Mouse (Mus musculus) CH12.LX (cell line): Measurements from ENCODE around the gene Morc3. TPM values are rescaled to one million over a fixed set of nuclear protein-coding genes. Genes with fewer than 3 reads are reported as not detected.

Experiments
- DNase-seq: peaks from one replicate; pipeline ENCODE4 v3.0.0-alpha.2; 2013; ENCODE audit errors: extremely low read depth
- H3K27ac ChIP-seq: 2 replicates; pipeline ENCODE4 v1.5.1; 2012; ENCODE audit warnings: low read depth, mild to moderate bottlenecking, control low read depth, moderate library complexity; ENCODE audit not compliant: insufficient read depth
- H3K27me3 ChIP-seq: replicated peaks from 2 replicates; pipeline ENCODE3; 2012; ENCODE audit warnings: inconsistent platforms
- H3K36me3 ChIP-seq, 2 experiments: replicated peaks in 1 of 2; 2 replicates each; pipeline versions ENCODE3 to v1.6.1; 2012; ENCODE audit warnings: inconsistent platforms in 1 of 2, low read length in 1 of 2, mild to moderate bottlenecking in 1 of 2, mixed read lengths in 1 of 2, moderate library complexity in 1 of 2; ENCODE audit not compliant: control insufficient read depth in 1 of 2, insufficient read depth in 1 of 2
- H3K4me1 ChIP-seq, 2 experiments: 2 replicates each; pipeline ENCODE4 v1.6.1; 2012; ENCODE audit warnings: inconsistent platforms in 1 of 2, moderate library complexity in 1 of 2; ENCODE audit not compliant: insufficient read depth in 2 of 2, control insufficient read depth in 1 of 2
- H3K4me2 ChIP-seq: 2 replicates; pipeline ENCODE4 v1.6.1; 2012; ENCODE audit warnings: low read depth, mild to moderate bottlenecking, control low read depth; ENCODE audit not compliant: poor library complexity, insufficient read depth, severe bottlenecking
- H3K4me3 ChIP-seq, 3 experiments: fragments of 150-350 bp in 1 of 3; sonication (generic) in 1 of 3; replicated peaks in 1 of 3; 2 replicates each; pipeline versions ENCODE3 to v1.5.1; 2011 to 2012; ENCODE audit warnings: low read depth in 2 of 3, low read length in 2 of 3, mild to moderate bottlenecking in 2 of 3, moderate library complexity in 2 of 3, control low read depth in 1 of 3, improper control_type of control experiment in 1 of 3, inconsistent platforms in 1 of 3, mixed read lengths in 1 of 3; ENCODE audit not compliant: poor library complexity in 1 of 3
- H3K79me2 ChIP-seq: replicated peaks from 2 replicates; pipeline ENCODE4 v1.6.1; 2012; ENCODE audit warnings: mild to moderate bottlenecking, moderate library complexity; ENCODE audit not compliant: control insufficient read depth, poor library complexity, insufficient read depth, severe bottlenecking; ENCODE audit errors: extremely low read depth
- H3K9ac ChIP-seq: 2 replicates; pipeline ENCODE4 v1.6.1; 2012; ENCODE audit warnings: low read depth, mild to moderate bottlenecking, control low read depth, moderate library complexity; ENCODE audit not compliant: insufficient read depth
- H3K9me3 ChIP-seq: replicated peaks from 2 replicates; pipeline ENCODE3; 2012; ENCODE audit warnings: low read length, inconsistent platforms, mixed read lengths
- BHLHE40 ChIP-seq: IDR thresholded peaks from 2 replicates; pipeline ENCODE4 v1.6.1; 2011; ENCODE audit warnings: mild to moderate bottlenecking, low read depth, low read length, improper control_type of control experiment
- CHD1 ChIP-seq: IDR thresholded peaks from 2 replicates; pipeline ENCODE4 v1.6.1; 2012; ENCODE audit warnings: low read depth, low read length, improper control_type of control experiment, inconsistent platforms
- CHD2 ChIP-seq: IDR thresholded peaks from 2 replicates; pipeline ENCODE4 v1.6.1; 2011; ENCODE audit warnings: low read length, improper control_type of control experiment
- CTCF ChIP-seq, 2 experiments: IDR thresholded peaks in 1 of 2; conservative IDR thresholded peaks in 1 of 2; 2 replicates each; pipeline ENCODE4 v1.5.1; 2011 to 2012; ENCODE audit warnings: low read depth in 2 of 2, low read length in 2 of 2, improper control_type of control experiment in 1 of 2, inconsistent platforms in 1 of 2, mild to moderate bottlenecking in 1 of 2, moderate library complexity in 1 of 2
- E2F4 ChIP-seq: IDR thresholded peaks from 2 replicates; pipeline ENCODE4 v1.6.1; 2011; ENCODE audit warnings: low read depth, low read length, improper control_type of control experiment; ENCODE audit not compliant: insufficient replicate concordance
- ELF1 ChIP-seq: IDR thresholded peaks from 2 replicates; pipeline ENCODE4 v1.6.1; 2014; ENCODE audit warnings: low read depth, mild to moderate bottlenecking, inconsistent platforms, low read length, improper control_type of control experiment
- EP300 ChIP-seq: IDR thresholded peaks from 2 replicates; pipeline ENCODE4 v1.6.1; 2011; ENCODE audit warnings: low read length, improper control_type of control experiment
- ETS1 ChIP-seq: conservative IDR thresholded peaks from 2 replicates; pipeline ENCODE4 v1.6.1; 2012; ENCODE audit warnings: low read depth, mild to moderate bottlenecking, inconsistent platforms, low read length, improper control_type of control experiment, moderate library complexity
- GABPA ChIP-seq: IDR thresholded peaks from 2 replicates; pipeline ENCODE4 v1.6.1; 2012; ENCODE audit warnings: low read depth, low read length, improper control_type of control experiment, inconsistent platforms; ENCODE audit not compliant: insufficient replicate concordance
- HCFC1 ChIP-seq: IDR thresholded peaks from 2 replicates; pipeline ENCODE4 v1.6.1; 2012; ENCODE audit warnings: low read depth, mild to moderate bottlenecking, inconsistent platforms, low read length, improper control_type of control experiment
- IRF4 ChIP-seq: IDR thresholded peaks from 2 replicates; pipeline ENCODE4 v1.6.1; 2014; ENCODE audit warnings: low read depth, mild to moderate bottlenecking, inconsistent platforms, low read length, improper control_type of control experiment
- JUN ChIP-seq: IDR thresholded peaks from 2 replicates; pipeline ENCODE4 v1.6.1; 2011; ENCODE audit warnings: low read depth, mild to moderate bottlenecking, low read length, improper control_type of control experiment, moderate library complexity; ENCODE audit not compliant: insufficient read depth
- JUND ChIP-seq: conservative IDR thresholded peaks from 2 replicates; pipeline ENCODE4 v1.6.1; 2011; ENCODE audit warnings: low read depth, low read length, improper control_type of control experiment
- KAT2A ChIP-seq: IDR thresholded peaks from 2 replicates; pipeline ENCODE4 v1.6.1; 2012; ENCODE audit warnings: low read length, improper control_type of control experiment, inconsistent platforms; ENCODE audit not compliant: insufficient replicate concordance
- MAFK ChIP-seq: IDR thresholded peaks from 2 replicates; pipeline ENCODE4 v1.6.1; 2011; ENCODE audit warnings: low read length, improper control_type of control experiment; ENCODE audit not compliant: insufficient replicate concordance
- MAX ChIP-seq: IDR thresholded peaks from 2 replicates; pipeline ENCODE4 v1.6.1; 2011; ENCODE audit warnings: low read length, improper control_type of control experiment
- MAZ ChIP-seq: IDR thresholded peaks from 2 replicates; pipeline ENCODE4 v1.6.1; 2012; ENCODE audit warnings: low read depth, mild to moderate bottlenecking, inconsistent platforms, low read length, improper control_type of control experiment, moderate library complexity
- MEF2A ChIP-seq: IDR thresholded peaks from 2 replicates; pipeline ENCODE4 v1.6.1; 2014; ENCODE audit warnings: low read depth, mild to moderate bottlenecking, inconsistent platforms, low read length, improper control_type of control experiment, borderline replicate concordance
- MXI1 ChIP-seq: IDR thresholded peaks from 2 replicates; pipeline ENCODE4 v1.6.1; 2011; ENCODE audit warnings: mild to moderate bottlenecking, low read depth, low read length, improper control_type of control experiment
- MYC ChIP-seq: IDR thresholded peaks from 2 replicates; pipeline ENCODE4 v1.6.1; 2011; ENCODE audit warnings: low read depth, mild to moderate bottlenecking, improper control_type of control experiment, low read length
- NELFE ChIP-seq: IDR thresholded peaks from 2 replicates; pipeline ENCODE4 v1.6.1; 2011; ENCODE audit warnings: low read depth, low read length, improper control_type of control experiment
- NRF1 ChIP-seq: IDR thresholded peaks from 2 replicates; pipeline ENCODE4 v1.6.1; 2014; ENCODE audit warnings: low read depth, mild to moderate bottlenecking, inconsistent platforms, low read length, improper control_type of control experiment, moderate library complexity
- PAX5 ChIP-seq: IDR thresholded peaks from 2 replicates; pipeline ENCODE4 v1.6.1; 2012; ENCODE audit warnings: low read length, inconsistent platforms, mixed read lengths
- POLR2A ChIP-seq: IDR thresholded peaks from 2 replicates; pipeline ENCODE4 v1.6.1; 2011; ENCODE audit warnings: low read depth, mild to moderate bottlenecking, improper control_type of control experiment, low read length
- POLR2AphosphoS2 ChIP-seq: IDR thresholded peaks from 2 replicates; pipeline ENCODE4 v1.6.1; 2011; ENCODE audit warnings: low read depth, low read length, improper control_type of control experiment
- RAD21 ChIP-seq: IDR thresholded peaks from 2 replicates; pipeline ENCODE4 v1.6.1; 2011; ENCODE audit warnings: low read depth, mild to moderate bottlenecking, low read length, improper control_type of control experiment, moderate library complexity
- SIN3A ChIP-seq: IDR thresholded peaks from 2 replicates; pipeline ENCODE4 v1.6.1; 2012; ENCODE audit warnings: low read length, improper control_type of control experiment, inconsistent platforms
- SMC3 ChIP-seq: IDR thresholded peaks from 2 replicates; pipeline ENCODE4 v1.6.1; 2011; ENCODE audit warnings: low read depth, low read length, improper control_type of control experiment
- TBP ChIP-seq: conservative IDR thresholded peaks from 2 replicates; pipeline ENCODE4 v1.6.1; 2011; ENCODE audit warnings: low read depth, low read length, improper control_type of control experiment
- TCF12 ChIP-seq: IDR thresholded peaks from 2 replicates; pipeline ENCODE4 v1.6.1; 2014; ENCODE audit warnings: low read depth, mild to moderate bottlenecking, inconsistent platforms, low read length, improper control_type of control experiment
- UBTF ChIP-seq: IDR thresholded peaks from 2 replicates; pipeline ENCODE4 v1.6.1; 2012; ENCODE audit warnings: low read depth, mild to moderate bottlenecking, inconsistent platforms, low read length, improper control_type of control experiment, moderate library complexity
- USF1 ChIP-seq: IDR thresholded peaks from 2 replicates; pipeline ENCODE4 v1.6.1; 2014; ENCODE audit warnings: low read depth, mild to moderate bottlenecking, inconsistent platforms, low read length, improper control_type of control experiment
- USF2 ChIP-seq: conservative IDR thresholded peaks from 2 replicates; pipeline ENCODE4 v1.6.1; 2011; ENCODE audit warnings: low read depth, low read length, improper control_type of control experiment
- ZC3H11A ChIP-seq: IDR thresholded peaks from 2 replicates; pipeline ENCODE4 v1.6.1; 2012; ENCODE audit warnings: low read depth, mild to moderate bottlenecking, inconsistent platforms, low read length, improper control_type of control experiment
- ZKSCAN1 ChIP-seq: IDR thresholded peaks from 2 replicates; pipeline ENCODE4 v1.6.1; 2012; ENCODE audit warnings: low read depth, inconsistent platforms, low read length, improper control_type of control experiment, borderline replicate concordance
- ZMIZ1 ChIP-seq: IDR thresholded peaks from 2 replicates; pipeline ENCODE4 v1.6.1; 2012; ENCODE audit warnings: low read depth, mild to moderate bottlenecking, inconsistent platforms, low read length, improper control_type of control experiment
- dilution Hi-C: fragments of 300-500 bp; cut with MboI; formaldehyde crosslinking; loops from 2 replicates; pipeline ENCODE4 v1.14.3; 2020; ENCODE audit warnings: low sequenced_read_pairs; ENCODE audit not compliant: extremely low pct_unique_long_range_greater_than_20kb, extremely low pct_ligation_motif_present
- in situ Hi-C: fragments of 300-500 bp; cut with MboI; formaldehyde crosslinking; loops from 3 replicates; pipeline ENCODE4 v1.14.3; 2019; ENCODE audit warnings: low sequenced_read_pairs, low pct_ligation_motif_present, low pct_unique_long_range_greater_than_20kb, mixed read lengths
- polyA plus RNA-seq: library from polyadenylated mRNA; unstranded; fragments of >175 nt; gene quantifications from 2 replicates; pipeline ENCODE4 v1.2.1, GENCODE M21; 2012; ENCODE audit warnings: low read depth; ENCODE audit not compliant: insufficient read length
- total RNA-seq, 2 experiments: library from RNA; depleted of rRNA; stranded (reverse); fragments of 300-350 nt in 1 of 2; fragments of >200 nt in 1 of 2; gene quantifications; 2 replicates each; pipeline ENCODE4 v1.2.3; 2012 to 2014

The Morc3 gene
- total and polyA plus RNA-seq, 3 experiments, result 17.8 to 53.2 (median 25.4) TPM

- TF ChIP-seq KAT2A (0 out of 2 replicates have a peak, but pooled peaks have one; percentile 29), CHD1 (no peak), POLR2AphosphoS2 (no peak), MAZ (no peak), TCF12 (peak; percentile 60; the same call in 1 of the 2 replicates), JUN (peak; percentile 56; the same call in 1 of the 2 replicates)
Observed at GRCm38 (mm10) chr16:93922835-93923389, 91.0 kb downstream of the Morc3 start (continued).

DNA sequence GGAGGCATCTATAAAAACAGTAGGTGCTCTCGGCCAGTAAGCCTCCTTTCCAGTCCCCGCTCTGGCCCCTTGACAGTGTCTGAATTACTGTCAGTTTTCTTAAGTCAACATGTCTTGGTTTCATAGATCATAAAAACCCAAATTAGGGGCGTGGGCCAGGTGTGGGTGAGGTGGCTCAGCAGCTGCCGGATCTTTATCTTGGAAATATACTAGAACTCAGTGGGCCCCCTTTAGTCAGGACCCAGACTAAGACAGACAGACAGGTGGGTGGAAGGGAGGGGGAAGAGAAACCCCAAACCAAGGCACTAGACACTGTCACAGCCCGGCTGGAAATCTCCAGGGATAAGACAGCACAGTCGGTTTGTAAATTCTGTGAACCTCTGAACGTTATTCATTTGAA, 91.9 kb downstream of the Morc3 start:
- in situ Hi-C loops, result no loop called here
- DNase-seq, result peak; percentile 93
- TF ChIP-seq BHLHE40, result peak; percentile 70
- no peak for TF ChIP-seq E2F4
- no peak; the same call in 1 of the 2 replicates for TF ChIP-seq SIN3A
- TF ChIP-seq EP300, result peak; percentile 59; the same call in 1 of the 2 replicates
- peak; percentile 51 for TF ChIP-seq IRF4
- TF ChIP-seq PAX5, result no peak
- TF ChIP-seq TCF12, result peak; percentile 94
- TF ChIP-seq POLR2AphosphoS2, result no peak
- no peak; the same call in none of the 2 replicates for TF ChIP-seq RAD21
- TF ChIP-seq USF2, result no peak
- peak; percentile 91 for TF ChIP-seq MAZ
- no peak for TF ChIP-seq CTCF (conservative IDR thresholded peaks at IDR 0.05 in 1 of 2, IDR thresholded peaks at IDR 0.05 in 1 of 2; ENCODE audit: low read depth in 2 of 2, low read length in 2 of 2)
- peak; percentile 88 for TF ChIP-seq ETS1
- peak; percentile 79 for TF ChIP-seq TBP
- TF ChIP-seq CHD2, result no peak; the same call in 1 of the 2 replicates
- TF ChIP-seq ZKSCAN1, result no peak
- peak; percentile 53 for TF ChIP-seq MAFK
- peak; percentile 54; the same call in 1 of the 2 replicates for TF ChIP-seq NELFE
- no peak for TF ChIP-seq UBTF
- no peak for TF ChIP-seq ELF1
- TF ChIP-seq MYC, result peak; percentile 10; the same call in 1 of the 2 replicates
- peak; percentile 9; the same call in 1 of the 2 replicates for TF ChIP-seq HCFC1
- no peak for TF ChIP-seq USF1
- peak; percentile 74; the same call in 1 of the 2 replicates for TF ChIP-seq MEF2A
- TF ChIP-seq CHD1, result no peak
- no peak for TF ChIP-seq KAT2A
- TF ChIP-seq ZMIZ1, result no peak
- TF ChIP-seq NRF1, result no peak
- no peak for TF ChIP-seq GABPA
- no peak for TF ChIP-seq ZC3H11A
- no peak; the same call in 1 of the 2 replicates for TF ChIP-seq MAX
- no peak; the same call in 1 of the 2 replicates for TF ChIP-seq JUN
- TF ChIP-seq SMC3, result peak; percentile 13; the same call in 1 of the 2 replicates
- no peak for TF ChIP-seq JUND
- peak; percentile 40; the same call in 1 of the 2 replicates for TF ChIP-seq MXI1
- TF ChIP-seq POLR2A, result peak; percentile 48; the same call in 1 of the 2 replicates

More for the DNA sequence above, 91.9 kb downstream of the Morc3 start:
- Histone ChIP-seq H3K9ac (peak overlapping the region; percentile 30; the same call in 1 of the 2 replicates), H3K27ac (peak overlapping the region; percentile 81), H3K79me2 (no peaks in the 10 kb centered on the region), H3K36me3 (no peaks in the 10 kb centered on the region), H3K27me3 (no peaks in the 10 kb centered on the region), H3K4me1 (peaks cover 48 to 86% of the 10 kb centered on the region in 2 experiments), H3K4me2 (peak overlapping the region; percentile 72), H3K4me3 (peak overlapping the region in 1 of 3 experiments; percentile 10), H3K9me3 (no peaks in the 10 kb centered on the region)
- dilution Hi-C loops, result no loop called here
